Mouse (Mus musculus): ENCODE measurements around the gene Rbfox1.

GRCm38 (mm10) chr16:6436445-6436844, 551.3 kb downstream of the Rbfox1 start:
- TF ChIP-seq CTCF (IDR thresholded peaks at IDR 0.05; ENCODE audit: low read depth, low read length) (no peak), POLR2A (IDR thresholded peaks at IDR 0.05; ENCODE audit: insufficient read depth, low read length) (no peak), EP300 (IDR thresholded peaks at IDR 0.05; ENCODE audit: insufficient read depth, low read depth, low read length) (no peak)
